Mouse (Mus musculus) limb, embryonic 10.5 days (tissue): ENCODE measurements around the gene Zfp961. TPM values are rescaled to one million over a fixed set of nuclear protein-coding genes. Genes with fewer than 3 reads are reported as not detected.
"Not testable (repeated sequence)": the region's sequence is repeated elsewhere in the genome, so short reads cannot be mapped to it uniquely, and the experiment has no call there.

Experiments used
- DNase-seq: peaks from one replicate; pipeline ENCODE4 v3.0.0-alpha.2; 2017; ENCODE audit warnings: low spot score
- H3K27ac ChIP-seq: fragments of 300-500 bp; sonication (generic); 2 replicates; pipeline ENCODE4 v1.5.1; 2016; ENCODE audit warnings: mild to moderate bottlenecking
- H3K27me3 ChIP-seq: fragments of 300-500 bp; sonication (generic); 2 replicates; pipeline ENCODE4 v1.6.1; 2016; ENCODE audit warnings: low read depth, mild to moderate bottlenecking; ENCODE audit not compliant: poor library complexity, severe bottlenecking
- H3K36me3 ChIP-seq: fragments of 300-500 bp; sonication (generic); 2 replicates; pipeline ENCODE4 v1.6.1; 2016; ENCODE audit warnings: mild to moderate bottlenecking, moderate library complexity
- H3K4me1 ChIP-seq: fragments of 300-500 bp; sonication (generic); 2 replicates; pipeline ENCODE4 v1.6.1; 2016
- H3K4me3 ChIP-seq: fragments of 300-500 bp; sonication (generic); 2 replicates; pipeline ENCODE4 v1.5.1; 2016; ENCODE audit warnings: mild to moderate bottlenecking, moderate library complexity
- H3K9me3 ChIP-seq: fragments of 300-500 bp; sonication (generic); replicated peaks from 2 replicates; pipeline ENCODE4 v1.6.1; 2016; ENCODE audit warnings: mild to moderate bottlenecking
- WGBS: fragments of 180-500 bp; shearing (Covaris S2); methylation state at CpG from one replicate; pipeline ENCODE4 v1.1.7; 2016; 5-methylcytosine and 5-hydroxymethylcytosine counted together
- polyA plus RNA-seq: library from polyadenylated mRNA; unstranded; fragments of >200 nt; fragmentation: Nextera tagmentation; extraction: Ambion mirVana; gene quantifications from 2 replicates; pipeline ENCODE4 v1.2.1, GENCODE M21; 2016

Gene Zfp961
- polyA plus RNA-seq: 28.0 and 28.1 TPM in 2 replicates

DNA sequence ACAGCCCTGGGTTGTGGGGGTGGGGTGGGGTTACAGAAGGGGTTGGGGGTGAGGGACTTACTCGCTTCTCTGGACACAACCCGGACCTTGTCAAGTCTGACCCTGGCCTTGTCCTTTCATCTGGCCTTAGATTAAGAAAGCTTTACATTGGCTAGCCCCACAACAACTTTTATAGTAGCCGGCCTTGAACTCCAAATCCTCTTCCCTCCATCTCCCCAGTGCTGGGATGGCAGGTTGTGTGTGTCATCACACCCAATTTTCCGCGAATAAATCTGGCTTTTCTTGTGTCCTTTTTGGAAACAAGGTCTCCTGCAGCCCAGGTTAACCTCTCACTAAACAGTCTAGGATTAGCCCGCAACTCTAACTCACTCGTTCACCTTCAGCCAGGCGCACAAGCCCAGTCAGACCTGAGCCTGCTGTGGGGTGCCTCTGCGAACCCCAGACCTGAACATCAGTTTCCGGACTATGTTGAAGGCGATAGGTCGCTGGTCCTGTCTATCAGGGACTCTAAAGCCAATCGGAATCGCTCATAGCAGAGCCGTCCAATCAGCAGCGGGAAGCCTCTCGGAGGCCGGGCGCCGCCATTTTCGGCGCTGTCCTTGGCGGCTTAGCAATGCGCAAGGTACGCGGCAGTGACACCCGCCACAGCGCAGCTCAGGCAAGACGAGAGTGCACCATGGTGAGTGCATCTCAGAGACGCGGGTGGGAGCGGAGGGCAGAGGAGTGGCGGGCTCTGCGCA lies at the start of gene Zfp961:
TSS of gene Zfp961 (plus strand) at position 557 of the 740 bp plus-strand sequence.
- Histone ChIP-seq H3K4me1 (peaks cover 15% of the 10 kb centered on the region), H3K9me3 (peaks cover 7% of the 10 kb centered on the region), H3K36me3 (peaks cover 31% of the 10 kb centered on the region), H3K27ac (peak within 1 kb of the TSS; percentile 90), H3K27me3 (no peaks in the 10 kb centered on the region), H3K4me3 (peak within 1 kb of the TSS; percentile 87)
- DNase-seq: peak; percentile 95
- WGBS: 4% methylated on average over 34 of the region's 34 CpGs

DNA sequence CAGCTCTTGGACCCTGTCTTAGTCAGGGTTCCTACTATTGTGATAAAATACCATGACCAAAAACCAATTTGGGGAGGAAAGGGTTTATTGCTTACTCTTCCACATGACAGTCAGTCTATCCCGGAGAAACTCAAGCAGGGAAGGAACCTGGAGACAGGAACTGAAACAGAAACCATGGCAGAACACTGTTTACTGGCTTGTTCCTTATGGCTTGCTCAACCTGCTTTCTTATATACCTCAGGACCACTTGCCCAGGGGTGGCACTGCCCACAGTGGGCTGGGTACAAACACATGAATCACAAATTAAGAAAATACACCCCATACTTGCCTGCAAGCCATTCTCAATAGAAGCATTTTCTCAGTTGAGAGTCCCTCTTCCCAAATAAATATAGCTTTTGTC lies 47.8 kb upstream of the Zfp961 start:
- DNase-seq, H3K4me3 ChIP-seq, H3K27me3 ChIP-seq, H3K27ac ChIP-seq, H3K4me1 ChIP-seq, H3K36me3 ChIP-seq, H3K9me3 ChIP-seq: not testable (repeated sequence)
- WGBS: 87% methylated on average over 1 of the region's 1 CpGs

- Histone ChIP-seq H3K27ac (no peak overlapping the region), H3K36me3 (no peaks in the 10 kb centered on the region), H3K4me3 (no peak overlapping the region), H3K4me1 (no peaks in the 10 kb centered on the region), H3K27me3 (no peaks in the 10 kb centered on the region), H3K9me3 (no peaks in the 10 kb centered on the region)
- 93% methylated on average over 1 of the region's 1 CpGs for WGBS
- DNase-seq: no peak
These were observed 44.0 kb upstream of the Zfp961 start for GRCm38 (mm10) chr8:71906809-71907208.

GRCm38 (mm10) chr8:71907798-71908257 lies 43.0 kb upstream of the Zfp961 start:
- 0 out of 2 replicates have a peak, but pooled peaks cover under 1% of the 10 kb centered on the region for H3K36me3 ChIP-seq
- H3K4me3 ChIP-seq: peak overlapping the region; percentile 71
- no peaks in the 10 kb centered on the region for H3K27me3 ChIP-seq
- H3K9me3 ChIP-seq: no peaks in the 10 kb centered on the region
- no peaks in the 10 kb centered on the region for H3K4me1 ChIP-seq
- H3K27ac ChIP-seq: peak overlapping the region; percentile 97
- 97% methylated on average over 5 of the region's 5 CpGs for WGBS
- DNase-seq: no peak

- H3K27me3 ChIP-seq: no peaks in the 10 kb centered on the region
- 7% methylated on average over 47 of the region's 47 CpGs for WGBS
- H3K27ac ChIP-seq: peak within 1 kb of the TSS; percentile 97
- DNase-seq: peak; percentile 91
- H3K4me3 ChIP-seq: peak within 1 kb of the TSS; percentile 71
- no peaks in the 10 kb centered on the region for H3K9me3 ChIP-seq
- peaks cover 8% of the 10 kb centered on the region for H3K36me3 ChIP-seq
- H3K4me1 ChIP-seq: no peaks in the 10 kb centered on the region
These were observed 42.3 kb upstream of the Zfp961 start, which contains the start of the genes Zfp882 and Zfp617 for GRCm38 (mm10) chr8:71908309-71909261. Gene Zfp882, plus strand, starts transcription at chr8:71908608. Gene Zfp617, plus strand, starts transcription at chr8:71908635.

DNA sequence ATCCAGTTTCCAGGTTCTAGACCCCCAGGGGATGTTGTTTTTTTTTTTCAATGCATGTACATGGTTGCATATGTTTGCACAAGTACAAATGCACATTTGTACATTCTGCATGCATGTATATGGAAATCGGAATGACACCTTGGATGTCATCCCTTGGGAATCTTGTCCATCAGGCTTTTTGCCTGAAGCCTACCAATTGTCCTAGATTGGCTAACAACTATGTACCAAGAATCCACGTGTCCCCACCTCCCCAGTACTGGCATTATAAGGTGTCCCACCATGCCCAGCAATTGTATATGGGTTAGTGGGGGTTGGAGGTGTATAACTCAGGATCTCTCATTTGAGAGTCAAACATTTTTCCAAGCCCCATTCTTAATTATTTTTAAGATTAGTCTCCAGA lies 38.6 kb upstream of the Zfp961 start:
- WGBS: 82% methylated on average over 2 of the region's 2 CpGs
- no peaks in the 10 kb centered on the region for H3K9me3 ChIP-seq
- no peaks in the 10 kb centered on the region for H3K4me1 ChIP-seq
- no peak overlapping the region for H3K4me3 ChIP-seq
- no peak for DNase-seq
- no peak overlapping the region for H3K27ac ChIP-seq
- no peaks in the 10 kb centered on the region for H3K27me3 ChIP-seq
- H3K36me3 ChIP-seq: peaks cover 40% of the 10 kb centered on the region

DNA sequence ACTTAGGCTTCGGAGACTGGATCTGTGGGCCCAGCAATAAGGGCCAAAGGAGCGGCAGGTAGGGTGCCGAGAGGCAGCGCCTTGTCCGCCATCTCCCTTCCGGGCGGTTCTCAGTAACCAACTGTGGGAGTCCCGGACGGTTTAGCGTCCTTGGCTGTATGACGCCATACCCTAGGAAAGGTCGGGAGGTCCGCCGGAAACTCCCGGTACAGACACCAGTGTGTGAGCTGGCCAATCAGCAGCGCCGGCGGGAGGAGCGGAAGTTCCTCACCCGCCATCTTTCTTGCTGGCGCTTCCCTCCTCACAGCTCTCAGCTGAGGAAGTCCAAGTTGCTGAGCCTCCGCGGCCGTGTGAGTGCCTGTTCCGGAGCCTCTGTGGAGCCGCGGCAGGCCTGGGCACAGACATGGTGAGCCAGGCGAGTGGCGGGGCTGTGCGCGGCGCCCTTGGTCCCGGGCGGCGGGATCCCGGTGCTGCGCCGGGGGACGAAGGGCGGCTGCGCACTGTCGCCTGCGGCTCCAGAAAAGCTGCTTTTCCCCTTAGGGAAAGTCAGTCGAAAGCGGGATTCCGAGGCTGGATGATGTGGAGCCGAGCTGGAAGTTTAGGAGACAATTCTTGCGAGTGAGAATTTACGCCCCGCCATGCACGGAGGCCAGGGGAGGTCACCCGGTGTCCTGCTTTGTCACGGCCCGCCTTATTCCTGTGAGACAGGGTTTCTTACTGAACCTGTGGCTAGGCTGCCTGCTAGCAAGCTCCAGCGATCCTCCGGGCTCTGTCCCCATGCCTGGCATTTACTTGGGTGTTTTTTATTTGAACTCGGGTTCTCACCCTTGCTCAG lies 28.1 kb upstream of the Zfp961 start:
- no peaks in the 10 kb centered on the region for H3K9me3 ChIP-seq
- peak overlapping the region; percentile 96 for H3K27ac ChIP-seq
- WGBS: under 1% methylated on average over 57 of the region's 57 CpGs
- no peaks in the 10 kb centered on the region for H3K27me3 ChIP-seq
- H3K36me3 ChIP-seq: peaks cover 37% of the 10 kb centered on the region
- H3K4me3 ChIP-seq: peak overlapping the region; percentile 79
- no peaks in the 10 kb centered on the region; the same call in 1 of the 2 replicates for H3K4me1 ChIP-seq
- peak; percentile 94 for DNase-seq

DNA sequence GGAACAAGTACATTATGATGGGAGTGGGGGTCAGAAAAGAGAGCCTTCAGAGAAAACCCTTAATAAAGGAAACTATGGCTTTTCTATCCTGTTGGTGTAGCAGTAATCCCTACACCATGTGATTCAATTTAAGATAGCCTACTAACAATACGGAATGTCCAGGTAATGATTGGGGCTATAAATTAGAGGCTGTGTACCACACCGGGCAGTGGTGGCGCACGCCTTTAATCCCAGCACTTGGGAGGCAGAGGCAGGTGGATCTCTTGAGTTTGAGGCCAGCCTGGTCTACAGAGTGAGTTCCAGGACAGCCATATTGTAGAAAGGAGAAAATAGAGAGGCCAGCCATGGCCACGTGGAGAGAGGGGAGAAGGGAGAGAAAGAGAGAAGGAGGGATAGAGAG lies 25.0 kb upstream of the Zfp961 start:
- no peaks in the 10 kb centered on the region for H3K9me3 ChIP-seq
- no peaks in the 10 kb centered on the region for H3K27me3 ChIP-seq
- peaks cover 59% of the 10 kb centered on the region for H3K36me3 ChIP-seq
- no peak overlapping the region for H3K4me3 ChIP-seq
- DNase-seq: no peak
- H3K27ac ChIP-seq: no peak overlapping the region
- 95% methylated on average over 5 of the region's 5 CpGs for WGBS
- H3K4me1 ChIP-seq: no peaks in the 10 kb centered on the region; the same call in 1 of the 2 replicates

- no peak for DNase-seq
- Histone ChIP-seq H3K27me3 (no peaks in the 10 kb centered on the region), H3K4me1 (no peaks in the 10 kb centered on the region; the same call in 1 of the 2 replicates), H3K27ac (no peak overlapping the region), H3K9me3 (0 out of 2 replicates have a peak, but pooled peaks cover under 1% of the 10 kb centered on the region), H3K4me3 (no peak overlapping the region), H3K36me3 (peaks cover 66% of the 10 kb centered on the region)
- WGBS: 96% methylated on average over 3 of the region's 3 CpGs
These were observed 24.3 kb upstream of the Zfp961 start for GRCm38 (mm10) chr8:71926551-71926950.

- Histone ChIP-seq H3K4me3 (no peak overlapping the region), H3K4me1 (no peaks in the 10 kb centered on the region; the same call in 1 of the 2 replicates), H3K9me3 (0 out of 2 replicates have a peak, but pooled peaks cover 3% of the 10 kb centered on the region), H3K27me3 (no peaks in the 10 kb centered on the region), H3K36me3 (peaks cover 73% of the 10 kb centered on the region), H3K27ac (no peak overlapping the region)
- DNase-seq: no peak
These were observed 23.1 kb upstream of the Zfp961 start for GRCm38 (mm10) chr8:71927779-71928178.

DNA sequence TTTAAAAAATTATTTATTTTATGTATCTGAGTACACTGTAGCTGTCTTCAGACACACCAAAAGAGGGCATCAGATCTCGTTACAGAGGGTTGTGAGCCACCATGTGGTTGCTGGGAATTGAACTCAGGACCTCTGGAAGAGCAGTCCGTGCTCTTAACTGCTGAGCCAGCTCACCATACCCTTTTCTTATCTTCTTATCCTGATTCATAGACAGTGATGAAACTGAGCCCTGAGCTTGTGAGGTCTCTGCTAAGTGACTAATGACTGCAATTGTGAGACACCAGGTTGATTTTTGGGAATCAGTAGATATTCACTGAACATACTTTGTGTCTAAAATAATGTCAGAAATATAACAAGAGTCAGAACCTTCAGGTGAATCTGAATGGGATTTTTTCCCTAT lies 12.8 kb upstream of the Zfp961 start:
- H3K27ac ChIP-seq, H3K4me3 ChIP-seq, H3K9me3 ChIP-seq, H3K4me1 ChIP-seq, DNase-seq, H3K27me3 ChIP-seq: not testable (repeated sequence)
- H3K36me3 ChIP-seq: peaks cover 15% of the 10 kb centered on the region
- WGBS: 90% methylated on average over 2 of the region's 2 CpGs
